Mouse (Mus musculus) neural tube, embryonic 12.5 days (tissue): ENCODE results near the gene Ecsit. TPM values are rescaled to one million over a fixed set of nuclear protein-coding genes. Genes with fewer than 3 reads are reported as not detected.
A peak's percentile ranks its signal among the peaks of the same experiment; 100 is the strongest.

Source experiments
- ATAC-seq: fragments of 200-750 bp; cut with Nextera tagmentation; 2 replicates; pipeline ENCODE4 v1.8.0; 2017; ENCODE audit warnings: low read depth, mild to moderate bottlenecking, moderate TSS enrichment, moderate library complexity; ENCODE audit not compliant: low FRiP score
- H3K27ac ChIP-seq: fragments of 300-500 bp; sonication (generic); 2 replicates; pipeline ENCODE4 v1.5.1; 2016
- H3K27me3 ChIP-seq: fragments of 300-500 bp; sonication (generic); replicated peaks from 2 replicates; pipeline ENCODE4 v1.6.1; 2016; ENCODE audit warnings: mild to moderate bottlenecking
- H3K36me3 ChIP-seq: fragments of 300-500 bp; sonication (generic); 2 replicates; pipeline ENCODE4 v1.6.1; 2016; ENCODE audit warnings: mild to moderate bottlenecking
- H3K4me1 ChIP-seq: fragments of 300-500 bp; sonication (generic); 2 replicates; pipeline ENCODE4 v1.6.1; 2016
- H3K4me2 ChIP-seq: fragments of 300-500 bp; sonication (generic); replicated peaks from 2 replicates; pipeline ENCODE4 v1.6.1; 2016; ENCODE audit warnings: mild to moderate bottlenecking
- H3K4me3 ChIP-seq: fragments of 300-500 bp; sonication (generic); 2 replicates; pipeline ENCODE4 v1.5.1; 2016
- H3K9ac ChIP-seq: fragments of 300-500 bp; sonication (generic); 2 replicates; pipeline ENCODE4 v1.6.1; 2016; ENCODE audit warnings: mild to moderate bottlenecking
- H3K9me3 ChIP-seq: fragments of 300-500 bp; sonication (generic); 2 replicates; pipeline ENCODE4 v1.6.1; 2016; ENCODE audit warnings: mild to moderate bottlenecking
- WGBS: fragments of 180-500 bp; shearing (Covaris S2); methylation state at CpG from one replicate; pipeline ENCODE4 v1.1.7; 2016; 5-methylcytosine and 5-hydroxymethylcytosine counted together
- polyA plus RNA-seq: library from polyadenylated mRNA; unstranded; fragments of >200 nt; fragmentation: Nextera tagmentation; extraction: Ambion mirVana; gene quantifications from 2 replicates; pipeline ENCODE4 v1.2.1, GENCODE M21; 2016

The Ecsit gene
- polyA plus RNA-seq, 1 experiment from 2014 or later: 46.7 TPM

GRCm38 (mm10) chr9:22116740-22117426 is 31.6 kb upstream of the Ecsit start, which contains the start of gene Elof1:
Elof1 (minus strand) TSS chr9:22117172.
- WGBS: under 1% methylated on average over 52 of the region's 52 CpGs
- peak within 1 kb of the TSS; percentile 28; the same call in 1 of the 2 replicates for H3K27ac ChIP-seq

GRCm38 (mm10) chr9:22116086-22116485 is 30.8 kb upstream of the Ecsit start:
- Histone ChIP-seq H3K27me3 (no peaks in the 10 kb centered on the region), H3K4me1 (peaks cover 10% of the 10 kb centered on the region), H3K9ac (peak overlapping the region; percentile 85), H3K36me3 (peaks cover 31% of the 10 kb centered on the region), H3K9me3 (no peaks in the 10 kb centered on the region), H3K4me2 (peak overlapping the region; percentile 89), H3K4me3 (peak overlapping the region; percentile 77), H3K27ac (no peak overlapping the region)
- no peak for ATAC-seq
- whole genome bisulfite sequencing: 20% methylated on average over 15 of the region's 15 CpGs

More at GRCm38 (mm10) chr9:22116740-22117426, 31.6 kb upstream of the Ecsit start, which contains the start of gene Elof1:
- peak within 1 kb of the TSS; percentile 89 for H3K4me2 ChIP-seq
- peak; percentile 94 for ATAC-seq
- no peaks in the 10 kb centered on the region for H3K9me3 ChIP-seq
- H3K4me3 ChIP-seq: peak within 1 kb of the TSS; percentile 77
- H3K4me1 ChIP-seq: peaks cover 10% of the 10 kb centered on the region
- H3K36me3 ChIP-seq: peaks cover 23% of the 10 kb centered on the region
- no peaks in the 10 kb centered on the region for H3K27me3 ChIP-seq
- peak within 1 kb of the TSS; percentile 85 for H3K9ac ChIP-seq

GRCm38 (mm10) chr9:22115635-22116034 is 30.4 kb upstream of the Ecsit start:
- Histone ChIP-seq H3K4me3 (peak overlapping the region; percentile 77; the same call in 1 of the 2 replicates), H3K36me3 (peaks cover 34% of the 10 kb centered on the region), H3K9me3 (no peaks in the 10 kb centered on the region), H3K4me2 (peak overlapping the region; percentile 89), H3K9ac (peak overlapping the region; percentile 85; the same call in 1 of the 2 replicates), H3K27me3 (no peaks in the 10 kb centered on the region), H3K4me1 (peaks cover 10% of the 10 kb centered on the region), H3K27ac (no peak overlapping the region)
- ATAC-seq: no peak
- 94% methylated on average over 4 of the region's 4 CpGs for WGBS

- H3K9me3 ChIP-seq: no peaks in the 10 kb centered on the region
- no peak overlapping the region for H3K4me2 ChIP-seq
- peaks cover 37% of the 10 kb centered on the region for H3K36me3 ChIP-seq
- H3K27me3 ChIP-seq: no peaks in the 10 kb centered on the region
- H3K9ac ChIP-seq: no peak overlapping the region
- ATAC-seq: no peak
- H3K27ac ChIP-seq: no peak overlapping the region
- H3K4me1 ChIP-seq: no peaks in the 10 kb centered on the region
- 90% methylated on average over 9 of the region's 9 CpGs for WGBS
- H3K4me3 ChIP-seq: no peak overlapping the region
Observed at GRCm38 (mm10) chr9:22108194-22108593, 23.0 kb upstream of the Ecsit start.

GRCm38 (mm10) chr9:22099922-22100321 is 14.7 kb upstream of the Ecsit start:
- Histone ChIP-seq H3K27ac (no peak overlapping the region), H3K9me3 (no peaks in the 10 kb centered on the region), H3K4me1 (peaks cover 7% of the 10 kb centered on the region; the same call in 1 of the 2 replicates), H3K4me2 (0 out of 2 replicates have a peak overlapping the region, but pooled peaks have one; percentile 12), H3K4me3 (0 out of 2 replicates have a peak overlapping the region, but pooled peaks have one; percentile 2), H3K27me3 (peaks cover 35% of the 10 kb centered on the region), H3K9ac (no peak overlapping the region), H3K36me3 (no peaks in the 10 kb centered on the region)
- WGBS: 4% methylated on average over 18 of the region's 18 CpGs
- no peak for ATAC-seq

GRCm38 (mm10) chr9:22098993-22099696 is 13.9 kb upstream of the Ecsit start, which contains the start of gene Cnn1:
Cnn1 (plus strand) TSS chr9:22099216.
- peaks cover 35% of the 10 kb centered on the region for H3K27me3 ChIP-seq

GRCm38 (mm10) chr9:22095854-22096307 is 10.6 kb upstream of the Ecsit start:
- H3K27me3 ChIP-seq: peaks cover 27% of the 10 kb centered on the region

More at GRCm38 (mm10) chr9:22098993-22099696, 13.9 kb upstream of the Ecsit start, which contains the start of gene Cnn1:
- WGBS: 9% methylated on average over 14 of the region's 14 CpGs
- H3K4me2 ChIP-seq: 0 out of 2 replicates have a peak within 1 kb of the TSS, but pooled peaks have one; percentile 12
- no peaks in the 10 kb centered on the region for H3K9me3 ChIP-seq
- H3K4me1 ChIP-seq: peaks cover 7% of the 10 kb centered on the region; the same call in 1 of the 2 replicates
- no peak within 1 kb of the TSS for H3K9ac ChIP-seq
- ATAC-seq: no peak
- no peaks in the 10 kb centered on the region for H3K36me3 ChIP-seq
- 0 out of 2 replicates have a peak within 1 kb of the TSS, but pooled peaks have one; percentile 2 for H3K4me3 ChIP-seq
- no peak within 1 kb of the TSS for H3K27ac ChIP-seq

GRCm38 (mm10) chr9:22092746-22093145 is 7.5 kb upstream of the Ecsit start:
- H3K27ac ChIP-seq: no peak overlapping the region
- 87% methylated on average over 6 of the region's 6 CpGs for WGBS
- H3K9me3 ChIP-seq: no peaks in the 10 kb centered on the region
- no peak for ATAC-seq
- no peaks in the 10 kb centered on the region; the same call in 1 of the 2 replicates for H3K27me3 ChIP-seq
- no peak overlapping the region for H3K4me2 ChIP-seq
- no peak overlapping the region for H3K4me3 ChIP-seq
- H3K9ac ChIP-seq: no peak overlapping the region
- H3K36me3 ChIP-seq: no peaks in the 10 kb centered on the region
- H3K4me1 ChIP-seq: peaks cover 4% of the 10 kb centered on the region; the same call in 1 of the 2 replicates

More at GRCm38 (mm10) chr9:22095854-22096307, 10.6 kb upstream of the Ecsit start:
- H3K4me3 ChIP-seq: peak overlapping the region; percentile 28
- peaks cover 7% of the 10 kb centered on the region; the same call in 1 of the 2 replicates for H3K4me1 ChIP-seq
- H3K9me3 ChIP-seq: no peaks in the 10 kb centered on the region
- H3K36me3 ChIP-seq: no peaks in the 10 kb centered on the region
- H3K27ac ChIP-seq: no peak overlapping the region
- peak; percentile 83 for ATAC-seq
- peak overlapping the region; percentile 55; the same call in 1 of the 2 replicates for H3K9ac ChIP-seq
- 1% methylated on average over 24 of the region's 24 CpGs for WGBS
- peak overlapping the region; percentile 63 for H3K4me2 ChIP-seq

GRCm38 (mm10) chr9:22089986-22090385 is 4.7 kb upstream of the Ecsit start:
- H3K36me3 ChIP-seq: no peaks in the 10 kb centered on the region
- ATAC-seq: no peak
- peaks cover 6% of the 10 kb centered on the region for H3K4me1 ChIP-seq
- H3K9me3 ChIP-seq: no peaks in the 10 kb centered on the region
- no peak overlapping the region for H3K9ac ChIP-seq
- H3K27ac ChIP-seq: no peak overlapping the region
- no peaks in the 10 kb centered on the region for H3K27me3 ChIP-seq
- WGBS: 84% methylated on average over 7 of the region's 7 CpGs
- no peak overlapping the region for H3K4me3 ChIP-seq
- no peak overlapping the region for H3K4me2 ChIP-seq

GRCm38 (mm10) chr9:22089281-22089680 is 4.0 kb upstream of the Ecsit start:
- Histone ChIP-seq H3K27me3 (no peaks in the 10 kb centered on the region), H3K4me3 (no peak overlapping the region), H3K9me3 (no peaks in the 10 kb centered on the region), H3K4me1 (peaks cover 10% of the 10 kb centered on the region), H3K9ac (no peak overlapping the region), H3K27ac (no peak overlapping the region), H3K4me2 (no peak overlapping the region), H3K36me3 (no peaks in the 10 kb centered on the region)
- 99% methylated on average over 7 of the region's 7 CpGs for WGBS
- ATAC-seq: no peak

GRCm38 (mm10) chr9:22087034-22087618 is 1.9 kb upstream of the Ecsit start:
- Histone ChIP-seq H3K27me3 (no peaks in the 10 kb centered on the region), H3K4me1 (peaks cover 13% of the 10 kb centered on the region), H3K4me3 (no peak overlapping the region), H3K4me2 (no peak overlapping the region), H3K36me3 (no peaks in the 10 kb centered on the region), H3K9me3 (no peaks in the 10 kb centered on the region), H3K9ac (no peak overlapping the region), H3K27ac (no peak overlapping the region)
- ATAC-seq: no peak
- WGBS: 90% methylated on average over 2 of the region's 2 CpGs
